Mouse (Mus musculus) neural tube, embryonic 13.5 days (tissue): ENCODE measurements around the gene Trub1. TPM values are rescaled to one million over a fixed set of nuclear protein-coding genes. Genes with fewer than 3 reads are reported as not detected.

Experiments used
- ATAC-seq: fragments of 200-750 bp; cut with Nextera tagmentation; 2 replicates; pipeline ENCODE4 v1.8.0; 2017; ENCODE audit warnings: low read depth, mild to moderate bottlenecking, moderate TSS enrichment, moderate library complexity
- H3K27ac ChIP-seq: fragments of 300-500 bp; sonication (generic); replicated peaks from 2 replicates; pipeline ENCODE4 v1.5.1; 2015; ENCODE audit warnings: moderate library complexity, mild to moderate bottlenecking, inconsistent platforms
- H3K27me3 ChIP-seq: fragments of 300-500 bp; sonication (generic); 2 replicates; pipeline ENCODE4 v1.6.1; 2015; ENCODE audit warnings: mild to moderate bottlenecking, inconsistent platforms
- H3K36me3 ChIP-seq: fragments of 300-500 bp; sonication (generic); 2 replicates; pipeline ENCODE4 v1.6.1; 2015; ENCODE audit warnings: mild to moderate bottlenecking, inconsistent platforms
- H3K4me1 ChIP-seq: fragments of 300-500 bp; sonication (generic); replicated peaks from 2 replicates; pipeline ENCODE4 v1.6.1; 2015; ENCODE audit warnings: inconsistent platforms
- H3K4me2 ChIP-seq: fragments of 300-500 bp; sonication (generic); 2 replicates; pipeline ENCODE4 v1.6.1; 2015; ENCODE audit warnings: inconsistent platforms, mild to moderate bottlenecking, moderate library complexity
- H3K4me3 ChIP-seq: fragments of 300-500 bp; sonication (generic); 2 replicates; pipeline ENCODE4 v1.5.1; 2015; ENCODE audit warnings: mild to moderate bottlenecking, inconsistent platforms
- H3K9ac ChIP-seq: fragments of 300-500 bp; sonication (generic); 2 replicates; pipeline ENCODE4 v1.6.1; 2015; ENCODE audit warnings: moderate library complexity, mild to moderate bottlenecking, inconsistent platforms
- H3K9me3 ChIP-seq: fragments of 300-500 bp; sonication (generic); 2 replicates; pipeline ENCODE4 v1.6.1; 2016; ENCODE audit warnings: inconsistent platforms
- WGBS: fragments of 180-500 bp; shearing (Covaris S2); methylation state at CpG from one replicate; pipeline ENCODE4 v1.1.7; 2015; 5-methylcytosine and 5-hydroxymethylcytosine counted together
- polyA plus RNA-seq: library from polyadenylated mRNA; unstranded; fragments of >200 nt; fragmentation: Nextera tagmentation; extraction: Ambion mirVana; gene quantifications from 2 replicates; pipeline ENCODE4 v1.2.1, GENCODE M21; 2015

Gene Trub1
- polyA plus RNA-seq, 1 experiment from 2014 or later: 15.1 TPM

- Histone ChIP-seq H3K9ac (no peak overlapping the region), H3K9me3 (no peaks in the 10 kb centered on the region), H3K36me3 (no peaks in the 10 kb centered on the region), H3K27me3 (no peaks in the 10 kb centered on the region), H3K4me1 (peaks cover 13% of the 10 kb centered on the region), H3K4me3 (no peak overlapping the region), H3K4me2 (no peak overlapping the region), H3K27ac (no peak overlapping the region)
- WGBS: 63% methylated on average over 25 of the region's 25 CpGs
- no peak for ATAC-seq
These were observed 52.6 kb downstream of the Trub1 start for GRCm38 (mm10) chr19:57505048-57505932.

GRCm38 (mm10) chr19:57506591-57506990 is 53.9 kb downstream of the Trub1 start:
- Histone ChIP-seq H3K9ac (no peak overlapping the region), H3K27me3 (no peaks in the 10 kb centered on the region), H3K9me3 (no peaks in the 10 kb centered on the region), H3K4me2 (no peak overlapping the region), H3K4me3 (no peak overlapping the region), H3K27ac (no peak overlapping the region), H3K4me1 (peaks cover 19% of the 10 kb centered on the region), H3K36me3 (no peaks in the 10 kb centered on the region)
- no peak for ATAC-seq
- 37% methylated on average over 5 of the region's 5 CpGs for WGBS

DNA sequence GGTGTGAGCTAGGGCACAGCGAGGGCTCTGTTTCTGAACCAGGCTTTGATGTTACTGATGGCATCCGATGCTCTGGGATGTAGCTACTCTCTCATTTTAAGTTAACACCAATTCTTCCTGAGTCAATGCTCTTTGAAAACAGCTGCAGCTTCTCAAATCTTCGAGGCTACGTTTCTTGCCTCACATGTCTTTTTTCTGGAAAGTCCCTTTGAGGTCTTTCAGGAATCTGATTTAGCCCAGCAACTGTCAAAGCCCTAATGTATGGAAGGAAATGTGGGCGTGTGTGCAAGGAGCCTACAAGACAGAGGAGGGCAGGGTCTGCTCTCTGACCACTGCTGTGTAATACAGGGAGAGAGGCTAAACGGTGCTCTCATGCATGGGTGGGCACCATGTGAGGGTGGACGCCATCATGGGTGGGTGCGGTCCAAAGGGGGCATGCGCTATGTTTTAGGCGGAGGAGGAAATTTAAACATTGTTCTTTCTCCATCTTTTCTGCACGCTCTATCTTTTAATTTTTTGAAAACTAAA is 55.6 kb downstream of the Trub1 start:
- WGBS: 87% methylated on average over 11 of the region's 11 CpGs
- H3K9ac ChIP-seq: no peak overlapping the region

GRCm38 (mm10) chr19:57509758-57510319 is 57.1 kb downstream of the Trub1 start:
- no peaks in the 10 kb centered on the region for H3K9me3 ChIP-seq
- no peaks in the 10 kb centered on the region for H3K36me3 ChIP-seq
- no peak overlapping the region for H3K27ac ChIP-seq
- H3K9ac ChIP-seq: no peak overlapping the region
- H3K4me3 ChIP-seq: no peak overlapping the region
- no peak for ATAC-seq
- H3K27me3 ChIP-seq: no peaks in the 10 kb centered on the region
- no peak overlapping the region for H3K4me2 ChIP-seq
- H3K4me1 ChIP-seq: peaks cover 19% of the 10 kb centered on the region
- 68% methylated on average over 14 of the region's 14 CpGs for WGBS

More for the DNA sequence above, 55.6 kb downstream of the Trub1 start:
- Histone ChIP-seq H3K27ac (no peak overlapping the region), H3K9me3 (no peaks in the 10 kb centered on the region), H3K36me3 (no peaks in the 10 kb centered on the region), H3K4me3 (no peak overlapping the region), H3K27me3 (no peaks in the 10 kb centered on the region), H3K4me1 (peaks cover 19% of the 10 kb centered on the region), H3K4me2 (no peak overlapping the region)
- ATAC-seq: no peak

DNA sequence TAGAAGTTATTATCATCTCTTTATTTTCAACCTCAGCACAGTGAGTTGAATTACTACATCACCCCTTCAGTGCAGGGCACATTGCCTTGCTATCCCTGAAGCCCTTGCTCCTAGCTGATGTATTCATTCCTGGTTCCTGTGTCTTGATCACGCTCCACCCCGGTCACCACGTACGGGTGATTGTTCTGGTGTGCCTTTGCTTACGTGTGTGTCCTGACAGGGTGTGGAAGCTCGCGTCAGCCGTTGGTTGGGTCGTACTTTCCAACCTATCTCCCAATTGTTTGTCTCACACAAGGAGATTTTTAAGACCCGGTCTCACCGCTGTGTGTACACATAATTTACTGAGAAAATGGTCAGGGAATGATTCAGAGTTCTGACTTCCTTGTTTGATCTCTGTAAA is 58.1 kb downstream of the Trub1 start:
- 92% methylated on average over 11 of the region's 11 CpGs for WGBS
- ATAC-seq: no peak
- H3K4me3 ChIP-seq: no peak overlapping the region
- H3K9me3 ChIP-seq: no peaks in the 10 kb centered on the region
- H3K27me3 ChIP-seq: no peaks in the 10 kb centered on the region
- H3K36me3 ChIP-seq: no peaks in the 10 kb centered on the region
- no peak overlapping the region for H3K4me2 ChIP-seq
- H3K9ac ChIP-seq: no peak overlapping the region
- no peak overlapping the region for H3K27ac ChIP-seq
- peaks cover 13% of the 10 kb centered on the region for H3K4me1 ChIP-seq

GRCm38 (mm10) chr19:57513123-57513522 is 60.4 kb downstream of the Trub1 start:
- Histone ChIP-seq H3K9me3 (no peaks in the 10 kb centered on the region), H3K27me3 (no peaks in the 10 kb centered on the region), H3K4me2 (no peak overlapping the region), H3K27ac (no peak overlapping the region), H3K36me3 (no peaks in the 10 kb centered on the region), H3K9ac (no peak overlapping the region), H3K4me1 (peaks cover 13% of the 10 kb centered on the region), H3K4me3 (no peak overlapping the region)
- no peak for ATAC-seq
- 89% methylated on average over 9 of the region's 9 CpGs for WGBS

DNA sequence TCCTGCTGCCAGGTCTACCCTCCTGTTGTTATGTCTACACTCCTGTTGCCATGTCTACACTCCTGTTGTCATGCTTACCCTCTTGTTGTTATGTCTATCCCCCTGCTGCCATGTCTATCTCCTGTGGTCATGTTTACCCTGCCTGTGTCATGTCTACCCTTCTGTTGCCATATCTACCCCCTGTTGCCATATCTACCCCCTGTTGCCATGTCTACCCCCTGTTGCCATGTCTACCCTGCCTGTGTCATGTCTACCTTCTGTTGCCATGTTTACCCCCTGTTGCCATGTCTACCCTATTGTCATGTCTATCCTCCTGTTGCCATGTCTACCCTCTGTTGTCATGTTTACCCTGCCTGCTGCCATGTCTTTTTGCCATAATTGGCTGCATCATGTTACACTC is 69.0 kb downstream of the Trub1 start:
- no peak overlapping the region for H3K4me2 ChIP-seq
- peaks cover 8% of the 10 kb centered on the region; the same call in 1 of the 2 replicates for H3K4me1 ChIP-seq
- no peaks in the 10 kb centered on the region for H3K27me3 ChIP-seq
- no peak overlapping the region for H3K27ac ChIP-seq
- ATAC-seq: no peak
- H3K36me3 ChIP-seq: no peaks in the 10 kb centered on the region
- no peaks in the 10 kb centered on the region for H3K9me3 ChIP-seq
- H3K9ac ChIP-seq: no peak overlapping the region
- no peak overlapping the region for H3K4me3 ChIP-seq

- Histone ChIP-seq H3K27me3 (no peaks in the 10 kb centered on the region), H3K9ac (no peak overlapping the region), H3K36me3 (no peaks in the 10 kb centered on the region), H3K4me2 (no peak overlapping the region), H3K4me1 (peaks cover 13% of the 10 kb centered on the region; the same call in 1 of the 2 replicates), H3K9me3 (no peaks in the 10 kb centered on the region), H3K4me3 (no peak overlapping the region), H3K27ac (no peak overlapping the region)
- 63% methylated on average over 17 of the region's 17 CpGs for WGBS
- ATAC-seq: no peak
These were observed 70.7 kb downstream of the Trub1 start for GRCm38 (mm10) chr19:57523363-57523762.

- H3K4me3 ChIP-seq: no peak overlapping the region
- no peak overlapping the region for H3K4me2 ChIP-seq
- H3K27ac ChIP-seq: no peak overlapping the region
- H3K4me1 ChIP-seq: peaks cover 13% of the 10 kb centered on the region; the same call in 1 of the 2 replicates
- H3K27me3 ChIP-seq: no peaks in the 10 kb centered on the region
- no peak overlapping the region for H3K9ac ChIP-seq
- WGBS: 76% methylated on average over 2 of the region's 2 CpGs
- no peaks in the 10 kb centered on the region for H3K9me3 ChIP-seq
- H3K36me3 ChIP-seq: no peaks in the 10 kb centered on the region
- ATAC-seq: no peak
These were observed 73.0 kb downstream of the Trub1 start for GRCm38 (mm10) chr19:57525693-57526092.

- no peaks in the 10 kb centered on the region for H3K27me3 ChIP-seq
- no peak for ATAC-seq
- no peak overlapping the region for H3K4me3 ChIP-seq
- 90% methylated on average over 4 of the region's 4 CpGs for WGBS
- H3K4me2 ChIP-seq: no peak overlapping the region
- no peaks in the 10 kb centered on the region for H3K9me3 ChIP-seq
- no peaks in the 10 kb centered on the region for H3K36me3 ChIP-seq
- no peak overlapping the region for H3K27ac ChIP-seq
- 0 out of 2 replicates have a peak, but pooled peaks cover 7% of the 10 kb centered on the region for H3K4me1 ChIP-seq
- no peak overlapping the region for H3K9ac ChIP-seq
These were observed 77.5 kb downstream of the Trub1 start for GRCm38 (mm10) chr19:57530212-57530611.

DNA sequence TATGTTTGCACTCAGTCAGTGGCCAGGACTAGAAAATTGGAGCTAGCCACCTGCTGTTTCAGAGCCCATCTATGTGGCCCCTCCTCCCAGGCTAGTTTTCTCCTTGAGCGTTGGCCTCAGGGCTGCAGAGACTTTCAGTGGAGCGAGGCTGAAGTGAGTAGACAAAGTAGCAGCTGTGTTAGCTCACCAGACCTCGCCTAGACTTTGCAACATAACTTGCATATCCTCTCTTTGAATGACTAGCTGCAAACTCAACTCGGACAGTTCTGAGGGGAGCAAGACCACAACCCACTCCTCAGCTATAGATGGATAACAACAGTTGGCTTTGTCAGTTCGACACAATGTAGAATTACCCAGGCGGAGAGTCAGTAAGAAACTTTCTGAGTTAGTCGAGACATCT is 81.5 kb downstream of the Trub1 start:
- Histone ChIP-seq H3K9ac (no peak overlapping the region), H3K9me3 (no peaks in the 10 kb centered on the region), H3K27me3 (no peaks in the 10 kb centered on the region), H3K4me1 (0 out of 2 replicates have a peak, but pooled peaks cover 12% of the 10 kb centered on the region), H3K36me3 (no peaks in the 10 kb centered on the region), H3K27ac (no peak overlapping the region), H3K4me3 (no peak overlapping the region), H3K4me2 (no peak overlapping the region)
- no peak for ATAC-seq
- 73% methylated on average over 7 of the region's 7 CpGs for WGBS

- Histone ChIP-seq H3K4me3 (no peak overlapping the region), H3K4me1 (0 out of 2 replicates have a peak, but pooled peaks cover 12% of the 10 kb centered on the region), H3K36me3 (no peaks in the 10 kb centered on the region), H3K27ac (no peak overlapping the region), H3K27me3 (no peaks in the 10 kb centered on the region), H3K9ac (no peak overlapping the region), H3K9me3 (no peaks in the 10 kb centered on the region), H3K4me2 (no peak overlapping the region)
- no peak for ATAC-seq
- 66% methylated on average over 5 of the region's 5 CpGs for WGBS
These were observed 83.8 kb downstream of the Trub1 start for GRCm38 (mm10) chr19:57536512-57536911.
